Comparison of ENCODE assay signal across 8 mouse cellular contexts in genomic region chr11:80384461-80384860, GRCm38 (mm10). TPM values are rescaled to one million over a fixed set of nuclear protein-coding genes. Genes with fewer than 3 reads are reported as not detected.
DNase-seq lines count a peak whose midpoint lies in the region; ATAC-seq and TF ChIP-seq lines count a peak whose summit lies in the region.

No protein-coding gene starts in this region.

- peaks cover 33% of the 10 kb centered on the region for H3K36me3 ChIP-seq in embryonic facial prominence, embryonic 13.5 days
- H3K36me3 ChIP-seq in intestine, embryonic 16.5 days (ENCODE audit: control insufficient read depth, insufficient read depth, low read length) = peaks cover 7% of the 10 kb centered on the region
- peaks cover 25% of the 10 kb centered on the region for H3K36me3 ChIP-seq in neural tube, embryonic 13.5 days

- no peak for ATAC-seq in embryonic facial prominence, embryonic 13.5 days (ENCODE audit: insufficient number of reproducible peaks, insufficient read depth, low FRiP score, low TSS enrichment, low read depth)
- ATAC-seq in intestine, embryonic 16.5 days = no peak
- ATAC-seq in neural tube, embryonic 13.5 days (ENCODE audit: low read depth) = no peak

- H3K4me3 ChIP-seq in lung, adult 2 months (replicated peaks; ENCODE audit: extremely low read depth, low read depth, low read length) = peak overlapping the region; percentile 58
- peak overlapping the region; percentile 94 for H3K4me3 ChIP-seq in embryonic facial prominence, embryonic 13.5 days
- peak overlapping the region; percentile 50 for H3K4me3 ChIP-seq in intestine, embryonic 16.5 days (ENCODE audit: low read length)
- peak overlapping the region; percentile 94 for H3K4me3 ChIP-seq in neural tube, embryonic 13.5 days

- no peak for TF ChIP-seq CTCF in lung, adult 2 months (IDR thresholded peaks at IDR 0.05; ENCODE audit: insufficient read depth, low read length)

- DNase-seq in lung, adult 2 months = no peak
- DNase-seq in lung, adult 18-20 months = no peak
- DNase-seq in thymus, postnatal 14 days = no peak
- DNase-seq in cerebellum, postnatal 14 days = no peak
- DNase-seq in lung, postnatal 25 days (ENCODE audit: low spot score) = no peak

- H3K4me2 ChIP-seq in embryonic facial prominence, embryonic 13.5 days = peak overlapping the region; percentile 93
- peak overlapping the region; percentile 91 for H3K4me2 ChIP-seq in intestine, embryonic 16.5 days (ENCODE audit: low read depth, low read length)
- peak overlapping the region; percentile 95 for H3K4me2 ChIP-seq in neural tube, embryonic 13.5 days

- no peaks in the 10 kb centered on the region for H3K9me3 ChIP-seq in embryonic facial prominence, embryonic 13.5 days
- H3K9me3 ChIP-seq in intestine, embryonic 16.5 days (ENCODE audit: control insufficient read depth, low read length) = no peaks in the 10 kb centered on the region
- H3K9me3 ChIP-seq in neural tube, embryonic 13.5 days = no peaks in the 10 kb centered on the region

- H3K27me3 ChIP-seq in embryonic facial prominence, embryonic 13.5 days = no peaks in the 10 kb centered on the region
- H3K27me3 ChIP-seq in intestine, embryonic 16.5 days (replicated peaks; ENCODE audit: control insufficient read depth, insufficient read depth, low read length) = no peaks in the 10 kb centered on the region
- no peaks in the 10 kb centered on the region for H3K27me3 ChIP-seq in neural tube, embryonic 13.5 days

- no peak overlapping the region; the same call in 1 of the 2 replicates for H3K27ac ChIP-seq in embryonic facial prominence, embryonic 13.5 days
- H3K27ac ChIP-seq in intestine, embryonic 16.5 days (ENCODE audit: low read length) = no peak overlapping the region
- no peak overlapping the region for H3K27ac ChIP-seq in neural tube, embryonic 13.5 days (replicated peaks)

- H3K4me1 ChIP-seq in lung, adult 2 months (ENCODE audit: control insufficient read depth, insufficient read depth, low read length) = peaks cover 9% of the 10 kb centered on the region; the same call in 1 of the 2 replicates
- peaks cover 21% of the 10 kb centered on the region for H3K4me1 ChIP-seq in embryonic facial prominence, embryonic 13.5 days
- H3K4me1 ChIP-seq in intestine, embryonic 16.5 days (ENCODE audit: control insufficient read depth, insufficient read depth, low read length) = peaks cover 20% of the 10 kb centered on the region
- peaks cover 44% of the 10 kb centered on the region for H3K4me1 ChIP-seq in neural tube, embryonic 13.5 days (replicated peaks)

- peak overlapping the region; percentile 75 for H3K9ac ChIP-seq in embryonic facial prominence, embryonic 13.5 days
- peak overlapping the region; percentile 60 for H3K9ac ChIP-seq in intestine, embryonic 16.5 days (ENCODE audit: low read depth, low read length)
- peak overlapping the region; percentile 97 for H3K9ac ChIP-seq in neural tube, embryonic 13.5 days

- no peak for TF ChIP-seq POLR2A in lung, adult 2 months (IDR thresholded peaks at IDR 0.05; ENCODE audit: borderline replicate concordance, extremely low read depth, low read depth, low read length)

RNA-seq across cellular contexts. Expression of gene Zfp207, which starts 1.4 kb away (rescaled TPM):
- 72.8 and 104 TPM in 2 replicates for polyA plus RNA-seq in lung, adult 2 months (2012; rRNA removed)
- polyA plus RNA-seq in embryonic facial prominence, embryonic 13.5 days (2015; fragmentation: Nextera tagmentation; extraction: Ambion mirVana) = 258 and 268 TPM in 2 replicates
- 170 and 172 TPM in 2 replicates for polyA plus RNA-seq in intestine, embryonic 16.5 days (2015; fragmentation: Nextera tagmentation; extraction: Ambion mirVana)
- polyA plus RNA-seq in neural tube, embryonic 13.5 days (2015; fragmentation: Nextera tagmentation; extraction: Ambion mirVana) = 217 and 226 TPM in 2 replicates

RNA-seq across cellular contexts. Expression of gene 5730455P16Rik, which starts 6.6 kb away (rescaled TPM):
- polyA plus RNA-seq in lung, adult 2 months (2012; rRNA removed) = 5.1 and 5.6 TPM in 2 replicates
- polyA plus RNA-seq in embryonic facial prominence, embryonic 13.5 days (2015; fragmentation: Nextera tagmentation; extraction: Ambion mirVana) = 25.4 and 28.0 TPM in 2 replicates
- polyA plus RNA-seq in intestine, embryonic 16.5 days (2015; fragmentation: Nextera tagmentation; extraction: Ambion mirVana) = 11.5 and 14.9 TPM in 2 replicates
- polyA plus RNA-seq in neural tube, embryonic 13.5 days (2015; fragmentation: Nextera tagmentation; extraction: Ambion mirVana) = 30.4 and 33.4 TPM in 2 replicates

RNA-seq across cellular contexts. Expression of gene Psmd11, which starts 44.0 kb away (rescaled TPM):
- polyA plus RNA-seq in lung, adult 2 months (2012; rRNA removed) = 31.7 and 48.3 TPM in 2 replicates
- 288 and 317 TPM in 2 replicates for polyA plus RNA-seq in embryonic facial prominence, embryonic 13.5 days (2015; fragmentation: Nextera tagmentation; extraction: Ambion mirVana)
- polyA plus RNA-seq in intestine, embryonic 16.5 days (2015; fragmentation: Nextera tagmentation; extraction: Ambion mirVana) = 259 and 281 TPM in 2 replicates
- polyA plus RNA-seq in neural tube, embryonic 13.5 days (2015; fragmentation: Nextera tagmentation; extraction: Ambion mirVana) = 293 and 304 TPM in 2 replicates
